Mouse (Mus musculus): ENCODE results near the gene Cd2bp2.

The Cd2bp2 gene

GRCm38 (mm10) chr7:127142214-127142613 is 53.6 kb downstream of the Cd2bp2 start:
- no peak for DNase-seq (ENCODE audit: low spot score)

Measured in ovary, postnatal 14 days (tissue).